Comparison of ENCODE assay signal across 34 mouse cellular contexts in the genomic region with DNA sequence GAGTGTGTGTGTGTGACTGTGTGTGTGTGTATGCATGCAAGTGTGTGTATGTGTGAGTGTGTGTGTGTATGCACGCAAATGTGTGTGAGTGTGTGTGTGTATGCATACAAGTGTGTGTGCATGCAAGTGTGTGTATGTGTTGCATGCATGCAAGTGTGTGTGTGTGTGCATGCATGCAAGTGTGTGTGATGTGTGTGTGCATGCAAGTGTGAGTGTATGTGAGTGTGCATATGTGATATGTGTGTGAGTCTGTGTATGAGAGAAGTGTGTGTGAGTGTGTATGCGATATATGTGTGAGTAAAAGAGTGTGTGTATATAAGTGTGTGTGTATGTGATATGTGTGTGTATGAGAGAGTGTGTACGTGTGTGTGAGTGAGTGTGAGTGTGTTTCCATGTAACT.
"Had no signal": no experiment of that assay in that cellular context is flagged by ENCODE, and none has a peak within 500 bp of the region (broad histone marks: within the 10 kb centered on the region; RNA-seq: fewer than 3 reads in every experiment).

No protein-coding gene starts in this region.

- H3K4me3 ChIP-seq: heart, embryonic 10.5 days; heart, embryonic 12.5 days; heart, embryonic 13.5 days; heart, embryonic 15.5 days; hindbrain, embryonic 10.5 days; hindbrain, embryonic 12.5 days; hindbrain, embryonic 13.5 days; hindbrain, embryonic 15.5 days; intestine, embryonic 15.5 days; kidney, embryonic 15.5 days; layer of hippocampus, adult 2 months had no signal

- H3K36me3 ChIP-seq: heart, embryonic 10.5 days; heart, embryonic 12.5 days; heart, embryonic 13.5 days; heart, embryonic 15.5 days; hindbrain, embryonic 10.5 days; hindbrain, embryonic 12.5 days; hindbrain, embryonic 13.5 days; hindbrain, embryonic 15.5 days; intestine, embryonic 15.5 days; kidney, embryonic 15.5 days had no signal

- H3K4me1 ChIP-seq: heart, embryonic 10.5 days; heart, embryonic 12.5 days; heart, embryonic 13.5 days; hindbrain, embryonic 12.5 days; hindbrain, embryonic 13.5 days; intestine, embryonic 15.5 days; kidney, embryonic 15.5 days had no signal

- H3K27me3 ChIP-seq: hindbrain, embryonic 12.5 days; hindbrain, embryonic 15.5 days; intestine, embryonic 15.5 days had no signal

- H3K9ac ChIP-seq: heart, embryonic 12.5 days; heart, embryonic 13.5 days; heart, embryonic 15.5 days; hindbrain, embryonic 12.5 days; hindbrain, embryonic 13.5 days; hindbrain, embryonic 14.5 days; hindbrain, embryonic 15.5 days; intestine, embryonic 15.5 days; kidney, embryonic 15.5 days had no signal

- ATAC-seq: hindbrain, embryonic 16.5 days; hindbrain, postnatal 0 days; inflammation-experienced regulatory T-cells, adult 6 months; intestine, embryonic 15.5 days; intestine, embryonic 16.5 days; intestine, postnatal 0 days had no signal

- H3K27ac ChIP-seq: heart, embryonic 10.5 days; heart, embryonic 13.5 days; heart, embryonic 15.5 days; hindbrain, embryonic 10.5 days; hindbrain, embryonic 12.5 days; hindbrain, embryonic 13.5 days; hindbrain, embryonic 14.5 days; hindbrain, embryonic 15.5 days; hindbrain, postnatal 0 days; intestine, embryonic 15.5 days; kidney, embryonic 15.5 days; kidney, postnatal 0 days; layer of hippocampus, adult 2 months had no signal

- DNase-seq: heart, postnatal 10 days; heart, postnatal 14 days; heart, postnatal 36 days; heart, postnatal 4 days; kidney, adult 11 months; kidney, adult 18-20 months; kidney, adult 2 months; kidney, adult 8-10 months; kidney, adult 9 months; kidney, postnatal 10 days; kidney, postnatal 14 days; kidney, postnatal 25 days; kidney, postnatal 36 days; kidney, postnatal 4 days; layer of hippocampus, adult 9-11 months; layer of hippocampus, postnatal 36 days had no signal

- H3K9me3 ChIP-seq: heart, embryonic 10.5 days; heart, embryonic 12.5 days; heart, embryonic 13.5 days; heart, embryonic 15.5 days; hindbrain, embryonic 10.5 days; hindbrain, embryonic 12.5 days; hindbrain, embryonic 13.5 days; hindbrain, embryonic 15.5 days; intestine, embryonic 15.5 days; kidney, embryonic 15.5 days had no signal
